Mouse (Mus musculus) liver, embryonic 14.5 days (tissue): ENCODE data around the gene Ccdc12.

Experiments
- CTCF ChIP-seq: IDR thresholded peaks from 2 replicates; pipeline ENCODE4 v1.5.1; 2016; ENCODE audit warnings: antibody characterized with exemption, low read depth, control low read depth
- EP300 ChIP-seq: IDR thresholded peaks from 2 replicates; pipeline ENCODE4 v1.6.1; 2016; ENCODE audit warnings: antibody characterized with exemption, low read depth

- TF ChIP-seq CTCF (no peak), EP300 (no peak)
Observed at GRCm38 (mm10) chr9:110758605-110759004, 102.3 kb downstream of the Ccdc12 start.
